Mouse (Mus musculus) G1E (cell line): ENCODE measurements at regions not wholly inside any gene's neighbourhood (a gene's known extent, or its start where the extent isn't known, plus 50 kb on each side); places are given as distances from the start of the nearest gene placed in this dataset.

Experiments used
- CTCF ChIP-seq: IDR thresholded peaks from 2 replicates; pipeline ENCODE4 v1.5.1; 2012; ENCODE audit warnings: low read depth, low read length, inconsistent platforms, mixed read lengths
- GATA1 ChIP-seq: IDR thresholded peaks from 2 replicates; pipeline ENCODE4 v1.6.1; 2012; ENCODE audit warnings: borderline replicate concordance, low read length, inconsistent platforms, mixed read lengths
- POLR2AphosphoS5 ChIP-seq: IDR thresholded peaks from 2 replicates; pipeline ENCODE4 v1.6.1; 2012; ENCODE audit warnings: low read depth, low read length, inconsistent platforms; ENCODE audit not compliant: insufficient replicate concordance

- TF ChIP-seq CTCF (no peak), GATA1 (no peak), POLR2AphosphoS5 (no peak)
Measured at GRCm38 (mm10) chr4:131531003-131531402, 307.1 kb downstream of the Ptpru start.
